Mouse (Mus musculus) MEL (cell line): ENCODE results near the gene Pkdrej. TPM values are rescaled to one million over a fixed set of nuclear protein-coding genes. Genes with fewer than 3 reads are reported as not detected.

ENCODE experiments used
- DNase-seq: peaks from one replicate; pipeline ENCODE4 v3.0.0; 2011; ENCODE audit warnings: low read depth, low spot score
- H3K27ac ChIP-seq: 2 replicates; pipeline ENCODE4 v1.5.1; 2012; ENCODE audit warnings: low read depth, mild to moderate bottlenecking, control low read depth, low read length, moderate library complexity; ENCODE audit not compliant: control insufficient read depth
- H3K27me3 ChIP-seq, 2 experiments: fragments of 150-350 bp in 1 of 2; sonication (generic) in 1 of 2; 2 replicates each; pipeline ENCODE4 v1.6.1; 2012; ENCODE audit warnings: low read length in 2 of 2, mild to moderate bottlenecking in 2 of 2, improper control_type of control experiment in 1 of 2, moderate library complexity in 1 of 2; ENCODE audit not compliant: insufficient read depth in 2 of 2, control insufficient read depth in 1 of 2
- H3K36me3 ChIP-seq, 2 experiments: 2 replicates each; pipeline ENCODE4 v1.6.1; 2012 to 2014; ENCODE audit warnings: low read length in 2 of 2, improper control_type of control experiment in 1 of 2, inconsistent platforms in 1 of 2, mild to moderate bottlenecking in 1 of 2; ENCODE audit not compliant: insufficient read depth in 2 of 2, control insufficient read depth in 1 of 2
- H3K4me1 ChIP-seq, 2 experiments: fragments of 150-350 bp in 1 of 2; sonication (generic) in 1 of 2; 2 replicates each; pipeline ENCODE4 v1.6.1; 2012; ENCODE audit warnings: low read length in 2 of 2, improper control_type of control experiment in 1 of 2, mild to moderate bottlenecking in 1 of 2; ENCODE audit not compliant: insufficient read depth in 2 of 2, control insufficient read depth in 1 of 2
- H3K4me3 ChIP-seq, 2 experiments: fragments of 150-350 bp in 1 of 2; sonication (generic) in 1 of 2; 2 replicates each; pipeline ENCODE4 v1.5.1; 2012; ENCODE audit warnings: low read depth in 2 of 2, low read length in 2 of 2, mild to moderate bottlenecking in 2 of 2, moderate library complexity in 2 of 2, control low read depth in 1 of 2, improper control_type of control experiment in 1 of 2; ENCODE audit not compliant: control insufficient read depth in 1 of 2, insufficient read depth in 1 of 2
- H3K79me2 ChIP-seq: 2 replicates; pipeline ENCODE4 v1.6.1; 2012; ENCODE audit warnings: mild to moderate bottlenecking, low read length, moderate library complexity; ENCODE audit not compliant: control insufficient read depth, poor library complexity, insufficient read depth
- H3K9ac ChIP-seq: 2 replicates; pipeline ENCODE4 v1.6.1; 2012; ENCODE audit warnings: low read depth, mild to moderate bottlenecking, control low read depth, low read length, moderate library complexity; ENCODE audit not compliant: control insufficient read depth, poor library complexity, severe bottlenecking
- H3K9me3 ChIP-seq: fragments of 150-350 bp; sonication (generic); replicated peaks from 2 replicates; pipeline ENCODE4 v1.6.1; 2012; ENCODE audit warnings: mild to moderate bottlenecking, low read length, improper control_type of control experiment, moderate library complexity; ENCODE audit not compliant: insufficient read depth
- BHLHE40 ChIP-seq: IDR thresholded peaks from 2 replicates; pipeline ENCODE4 v1.6.1; 2012; ENCODE audit warnings: low read depth, mild to moderate bottlenecking, inconsistent platforms, low read length, improper control_type of control experiment, borderline replicate concordance
- CHD2 ChIP-seq: IDR thresholded peaks from 2 replicates; pipeline ENCODE4 v1.6.1; 2011; ENCODE audit warnings: low read length, improper control_type of control experiment
- CTCF ChIP-seq, 3 experiments: IDR thresholded peaks in 2 of 3; conservative IDR thresholded peaks in 1 of 3; 2 replicates each; pipeline ENCODE4 v1.5.1; 2011 to 2012; ENCODE audit warnings: low read length in 3 of 3, low read depth in 2 of 3, mild to moderate bottlenecking in 2 of 3, improper control_type of control experiment in 1 of 3, inconsistent platforms in 1 of 3, mixed read lengths in 1 of 3, moderate library complexity in 1 of 3; ENCODE audit not compliant: control insufficient read depth in 1 of 3, insufficient read depth in 1 of 3, poor library complexity in 1 of 3, severe bottlenecking in 1 of 3
- ELF1 ChIP-seq: IDR thresholded peaks from 2 replicates; pipeline ENCODE4 v1.6.1; 2014; ENCODE audit warnings: low read depth, mild to moderate bottlenecking, inconsistent platforms, low read length, improper control_type of control experiment, moderate library complexity
- ETS1 ChIP-seq: IDR thresholded peaks from 2 replicates; pipeline ENCODE4 v1.6.1; 2012; ENCODE audit warnings: low read depth, mild to moderate bottlenecking, inconsistent platforms, low read length, improper control_type of control experiment, moderate library complexity
- GABPA ChIP-seq: IDR thresholded peaks from 2 replicates; pipeline ENCODE4 v1.6.1; 2012; ENCODE audit warnings: low read depth, mild to moderate bottlenecking, inconsistent platforms, low read length, improper control_type of control experiment, moderate library complexity
- GATA1 ChIP-seq: IDR thresholded peaks from 2 replicates; pipeline ENCODE4 v1.6.1; 2011; ENCODE audit warnings: low read depth, low read length, improper control_type of control experiment
- JUND ChIP-seq: IDR thresholded peaks from 2 replicates; pipeline ENCODE4 v1.6.1; 2011; ENCODE audit warnings: low read depth, mild to moderate bottlenecking, improper control_type of control experiment, low read length
- KAT2A ChIP-seq: conservative IDR thresholded peaks from 2 replicates; pipeline ENCODE4 v1.6.1; 2012; ENCODE audit warnings: low read depth, low read length, improper control_type of control experiment, inconsistent platforms
- MAFK ChIP-seq: IDR thresholded peaks from 2 replicates; pipeline ENCODE4 v1.6.1; 2011; ENCODE audit warnings: low read depth, mild to moderate bottlenecking, low read length, improper control_type of control experiment, borderline replicate concordance
- MAX ChIP-seq: IDR thresholded peaks from 2 replicates; pipeline ENCODE4 v1.6.1; 2011; ENCODE audit warnings: low read length, improper control_type of control experiment
- MAZ ChIP-seq: IDR thresholded peaks from 2 replicates; pipeline ENCODE4 v1.6.1; 2012; ENCODE audit warnings: low read depth, mild to moderate bottlenecking, inconsistent platforms, low read length, improper control_type of control experiment
- MEF2A ChIP-seq: IDR thresholded peaks from 2 replicates; pipeline ENCODE4 v1.6.1; 2014; ENCODE audit warnings: low read depth, mild to moderate bottlenecking, inconsistent platforms, low read length, improper control_type of control experiment; ENCODE audit not compliant: poor library complexity, insufficient replicate concordance, severe bottlenecking; ENCODE audit errors: extremely low read depth
- MXI1 ChIP-seq: IDR thresholded peaks from 2 replicates; pipeline ENCODE4 v1.6.1; 2011; ENCODE audit warnings: mild to moderate bottlenecking, low read depth, low read length, improper control_type of control experiment
- MYC ChIP-seq: IDR thresholded peaks from 2 replicates; pipeline ENCODE4 v1.6.1; 2011; ENCODE audit warnings: low read depth, mild to moderate bottlenecking, low read length, improper control_type of control experiment, moderate library complexity
- NELFE ChIP-seq: IDR thresholded peaks from 2 replicates; pipeline ENCODE4 v1.6.1; 2011; ENCODE audit warnings: low read depth, low read length, improper control_type of control experiment
- POLR2A ChIP-seq, 2 experiments: IDR thresholded peaks; 2 replicates each; pipeline ENCODE4 v1.6.1; 2011 to 2012; ENCODE audit warnings: low read length in 2 of 2, mild to moderate bottlenecking in 2 of 2, control low read depth in 1 of 2, improper control_type of control experiment in 1 of 2, low read depth in 1 of 2, moderate library complexity in 1 of 2; ENCODE audit not compliant: control insufficient read depth in 1 of 2, insufficient read depth in 1 of 2, poor library complexity in 1 of 2
- POLR2AphosphoS2 ChIP-seq: IDR thresholded peaks from 2 replicates; pipeline ENCODE4 v1.6.1; 2011; ENCODE audit warnings: low read length, improper control_type of control experiment
- RCOR1 ChIP-seq: IDR thresholded peaks from 2 replicates; pipeline ENCODE4 v1.6.1; 2012; ENCODE audit warnings: low read depth, mild to moderate bottlenecking, inconsistent platforms, low read length, improper control_type of control experiment
- SIN3A ChIP-seq: IDR thresholded peaks from 2 replicates; pipeline ENCODE4 v1.6.1; 2012; ENCODE audit warnings: low read length, improper control_type of control experiment, inconsistent platforms
- SMC3 ChIP-seq: IDR thresholded peaks from 2 replicates; pipeline ENCODE4 v1.6.1; 2011; ENCODE audit warnings: low read depth, low read length, improper control_type of control experiment
- TCF12 ChIP-seq: IDR thresholded peaks from 2 replicates; pipeline ENCODE4 v1.6.1; 2014; ENCODE audit warnings: low read depth, mild to moderate bottlenecking, inconsistent platforms, low read length, improper control_type of control experiment, moderate library complexity
- UBTF ChIP-seq: IDR thresholded peaks from 2 replicates; pipeline ENCODE4 v1.6.1; 2012; ENCODE audit warnings: low read depth, mild to moderate bottlenecking, inconsistent platforms, low read length, improper control_type of control experiment, moderate library complexity, borderline replicate concordance; ENCODE audit not compliant: insufficient read depth
- USF1 ChIP-seq: IDR thresholded peaks from 2 replicates; pipeline ENCODE4 v1.6.1; 2014; ENCODE audit warnings: low read depth, mild to moderate bottlenecking, inconsistent platforms, low read length, improper control_type of control experiment, moderate library complexity
- ZC3H11A ChIP-seq: IDR thresholded peaks from 2 replicates; pipeline ENCODE4 v1.6.1; 2012; ENCODE audit warnings: low read depth, mild to moderate bottlenecking, inconsistent platforms, low read length, improper control_type of control experiment
- ZKSCAN1 ChIP-seq: IDR thresholded peaks from 2 replicates; pipeline ENCODE4 v1.6.1; 2012; ENCODE audit warnings: low read depth, mild to moderate bottlenecking, inconsistent platforms, low read length, improper control_type of control experiment, moderate library complexity
- ZMIZ1 ChIP-seq: IDR thresholded peaks from 2 replicates; pipeline ENCODE4 v1.6.1; 2012; ENCODE audit warnings: low read depth, mild to moderate bottlenecking, inconsistent platforms, low read length, improper control_type of control experiment, moderate library complexity
- polyA plus RNA-seq, 2 experiments: library from polyadenylated mRNA; stranded (reverse) in 1 of 2; unstranded in 1 of 2; fragments of >175 nt in 1 of 2; fragments of >200 nt in 1 of 2; gene quantifications; 2 replicates each; pipeline versions ENCODE4 v1.2.1 to v1.2.4; 2012; ENCODE audit warnings: low replicate concordance in 2 of 2, low read depth in 1 of 2; ENCODE audit not compliant: insufficient read length in 2 of 2, insufficient read depth in 1 of 2, missing spikeins in 1 of 2
- total RNA-seq: library from RNA; depleted of rRNA; stranded (reverse); fragments of 300-350 nt; gene quantifications from 2 replicates; pipeline ENCODE4 v1.2.3, GENCODE M21; 2012

Pkdrej gene
- total and polyA plus RNA-seq, 3 experiments, result 0.27 to 0.56 TPM; not detected in 1

DNA sequence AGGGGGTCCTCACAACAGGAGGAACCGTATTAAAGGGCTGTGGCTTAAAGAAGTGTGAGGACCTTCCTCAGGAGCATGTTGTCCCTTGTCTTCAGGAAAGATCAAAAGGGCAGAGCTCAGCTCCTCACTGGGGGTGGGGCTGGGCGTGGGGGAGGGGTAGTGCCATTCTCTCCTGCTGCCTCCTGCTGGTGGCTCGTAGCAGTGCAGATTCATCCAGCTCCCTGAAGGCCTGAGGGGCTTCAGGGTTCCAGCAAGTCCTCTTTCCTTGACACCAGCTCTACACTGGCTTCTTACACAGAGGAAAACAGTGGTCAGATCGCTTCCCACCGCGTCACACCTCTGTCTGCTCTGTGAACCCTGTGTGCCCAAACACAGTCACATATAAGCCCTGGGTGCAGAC lies 19.4 kb upstream of the Pkdrej start:
- no peaks in the 10 kb centered on the region for H3K4me1 ChIP-seq
- H3K9ac ChIP-seq, result no peak overlapping the region
- DNase-seq, result peak; percentile 31
- H3K27ac ChIP-seq, result no peak overlapping the region
- no peak overlapping the region for H3K4me3 ChIP-seq
- no peaks in the 10 kb centered on the region for H3K36me3 ChIP-seq
- no peaks in the 10 kb centered on the region for H3K79me2 ChIP-seq
- TF ChIP-seq MAX (no peak), SIN3A (no peak), MXI1 (no peak), CHD2 (peak; percentile 70), POLR2A (IDR thresholded peaks at IDR 0.05; ENCODE audit: control insufficient read depth in 1 of 2, insufficient read depth in 1 of 2, low read depth in 1 of 2, low read length in 2 of 2, poor library complexity in 1 of 2) (no peak), CTCF (IDR thresholded peaks at IDR 0.05 in 2 of 3, conservative IDR thresholded peaks at IDR 0.05 in 1 of 3; ENCODE audit: control insufficient read depth in 1 of 3, insufficient read depth in 1 of 3, low read depth in 2 of 3, low read length in 3 of 3, poor library complexity in 1 of 3, severe bottlenecking in 1 of 3) (peak; percentile 54 to 81 (median 60)), BHLHE40 (peak; percentile 43; the same call in 1 of the 2 replicates), SMC3 (peak; percentile 66), MEF2A (no peak), GABPA (no peak)
- no peaks in the 10 kb centered on the region for H3K9me3 ChIP-seq
- H3K27me3 ChIP-seq, result no peaks in the 10 kb centered on the region

DNA sequence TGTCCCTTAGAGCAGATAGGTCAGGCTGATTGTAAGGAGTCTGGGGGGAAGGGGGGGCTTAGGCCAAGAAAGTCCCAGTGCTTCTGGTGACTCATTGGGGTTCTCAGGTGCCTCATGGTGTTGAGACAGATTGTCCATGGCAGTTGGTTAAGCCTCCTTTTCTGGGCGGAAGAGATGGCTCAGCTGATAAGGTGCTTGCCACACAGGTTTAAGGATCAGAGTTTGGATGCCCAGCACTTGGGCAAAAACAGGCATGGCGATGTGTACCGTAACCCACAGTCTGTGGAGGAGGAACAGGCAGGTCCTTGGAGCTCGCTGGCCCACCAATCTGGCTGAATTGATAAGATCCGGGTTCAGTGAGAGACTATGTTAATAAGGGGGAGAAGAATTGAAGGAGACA lies 15.4 kb upstream of the Pkdrej start:
- Histone ChIP-seq H3K4me3 (no peak overlapping the region), H3K27me3 (no peaks in the 10 kb centered on the region), H3K9me3 (no peaks in the 10 kb centered on the region), H3K36me3 (no peaks in the 10 kb centered on the region), H3K27ac (no peak overlapping the region), H3K4me1 (peaks cover 0 to 4% of the 10 kb centered on the region in 2 experiments; a peak in 2 of 4 replicates), H3K79me2 (no peaks in the 10 kb centered on the region)
- DNase-seq, result no peak
- TF ChIP-seq MAZ (no peak), ZKSCAN1 (no peak), ZMIZ1 (no peak), MAFK (no peak), TCF12 (no peak), JUND (no peak), ELF1 (no peak), RCOR1 (no peak), BHLHE40 (no peak), GABPA (no peak), CHD2 (no peak), ZC3H11A (no peak), GATA1 (no peak), KAT2A (no peak), USF1 (no peak), MYC (no peak), UBTF (no peak), ETS1 (no peak), POLR2AphosphoS2 (no peak), NELFE (no peak)
- TF ChIP-seq, all 39 proteins: peak for 0
- no peak overlapping the region for H3K9ac ChIP-seq
